Mouse (Mus musculus): ENCODE results near the gene Cracr2b. TPM values are rescaled to one million over a fixed set of nuclear protein-coding genes. Genes with fewer than 3 reads are reported as not detected.

Gene Cracr2b
- total RNA-seq, 2 experiments from 2014 or later: 6.1 to 6.3 TPM

DNA sequence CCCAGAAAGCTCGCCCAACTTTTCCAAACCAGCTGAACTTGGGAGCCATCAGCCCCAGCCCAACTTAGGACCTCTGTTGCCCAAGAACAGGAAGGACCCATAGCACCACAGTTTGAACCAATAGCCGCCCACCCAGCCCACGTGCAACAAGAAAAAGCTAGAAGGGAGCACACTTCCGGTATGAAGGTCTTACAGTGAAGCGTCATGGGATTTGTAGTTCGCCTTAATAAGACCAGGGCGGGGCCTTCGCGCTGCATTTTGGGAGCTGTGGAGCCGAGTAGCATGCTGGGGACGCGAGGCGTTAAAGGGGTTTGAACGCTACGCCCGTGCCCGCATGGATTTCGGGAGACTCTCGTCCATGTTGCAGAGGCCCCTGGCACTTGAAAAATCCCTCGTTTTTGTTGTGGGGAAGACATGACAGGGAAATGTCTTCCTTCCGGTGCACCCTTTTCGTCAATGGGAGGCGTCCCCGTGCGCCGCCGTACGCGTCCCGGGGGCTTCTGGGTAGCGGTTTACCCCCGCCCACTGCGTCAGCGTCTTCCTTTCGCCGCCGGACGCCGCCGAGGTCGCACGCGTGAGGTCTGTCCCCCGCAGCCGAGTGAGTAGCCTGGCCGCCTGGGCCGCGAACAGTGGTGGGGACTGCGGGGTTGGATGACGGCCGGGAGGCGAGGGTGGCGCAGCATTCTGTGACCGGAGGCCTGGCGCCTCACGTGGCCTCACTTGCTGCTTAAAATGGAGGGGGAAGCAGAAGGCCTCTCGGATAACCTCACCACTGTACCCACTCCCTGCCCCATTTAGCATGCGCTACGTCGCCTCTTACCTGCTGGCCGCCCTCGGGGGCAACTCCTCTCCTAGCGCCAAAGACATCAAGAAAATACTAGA is 13.5 kb upstream of the Cracr2b start, which contains the start of gene Rplp2:
Rplp2 (plus strand) TSS at position 261 of the 882 bp plus-strand sequence.
- peak within 1 kb of the TSS; percentile 98 for H3K27ac ChIP-seq
- peak within 1 kb of the TSS; percentile 99 for H3K4me3 ChIP-seq
- TF ChIP-seq CTCF (IDR thresholded peaks at IDR 0.05): no peak
- DNase-seq: peak; percentile 95
- intact Hi-C loops (cut with DNase I): loop anchor here (10.0 kb wide), 1 partner anchor 223 kb away; the partner anchor contains the start of gene Phrf1

- intact Hi-C loops (cut with DNase I): no loop called here
- no peak for TF ChIP-seq CTCF (IDR thresholded peaks at IDR 0.05)
- H3K27ac ChIP-seq: no peak overlapping the region
- H3K4me3 ChIP-seq: no peak overlapping the region
- DNase-seq: peak; percentile 25
Measured at GRCm38 (mm10) chr7:141451928-141452327, 9.0 kb upstream of the Cracr2b start.

GRCm38 (mm10) chr7:141453636-141454035 is 7.3 kb upstream of the Cracr2b start:
- no peak for TF ChIP-seq CTCF (IDR thresholded peaks at IDR 0.05)
- no peak overlapping the region for H3K27ac ChIP-seq
- intact Hi-C loops (cut with DNase I): no loop called here

DNA sequence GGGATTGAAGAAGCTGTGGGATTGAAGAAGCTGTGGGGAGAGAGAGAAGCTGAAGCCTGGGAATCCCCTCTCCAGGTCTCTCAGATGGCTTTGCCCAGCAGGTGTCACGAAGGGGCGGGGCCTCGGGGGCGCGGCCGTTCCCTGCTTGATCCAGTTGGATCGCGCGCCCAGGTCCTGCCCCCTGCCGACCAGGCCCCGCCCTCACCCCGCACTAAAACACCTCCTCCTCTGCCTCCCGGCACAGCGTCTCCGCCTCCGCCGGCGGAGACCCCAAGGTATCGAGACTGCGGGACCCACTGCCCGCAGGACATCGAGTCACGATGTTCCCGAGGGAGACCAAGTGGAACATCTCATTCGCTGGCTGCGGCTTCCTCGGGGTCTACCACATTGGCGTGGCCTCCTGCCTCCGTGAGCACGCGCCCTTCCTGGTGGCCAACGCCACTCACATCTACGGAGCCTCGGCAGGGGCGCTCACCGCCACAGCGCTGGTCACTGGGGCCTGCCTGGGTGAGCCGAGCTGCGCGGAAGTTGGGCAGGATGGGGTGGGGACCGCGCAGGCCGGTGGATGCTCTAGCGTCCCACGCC is 5.8 kb upstream of the Cracr2b start, which contains the start of gene Pnpla2:
Pnpla2 (plus strand) TSS at position 232 of the 585 bp plus-strand sequence.
- intact Hi-C loops (cut with DNase I): loop anchor here (5.0 kb wide), 1 partner anchor 43 kb away; the partner anchor contains the start of gene Gatd1
- DNase-seq: peak; percentile 99
- 0 out of 2 replicates have a peak, but pooled peaks have one; percentile 24 for TF ChIP-seq CTCF (IDR thresholded peaks at IDR 0.05)
- Histone ChIP-seq H3K4me3 (peak within 1 kb of the TSS; percentile 86), H3K27ac (peak within 1 kb of the TSS; percentile 100)

More at GRCm38 (mm10) chr7:141453636-141454035, 7.3 kb upstream of the Cracr2b start:
- no peak overlapping the region for H3K4me3 ChIP-seq
- no peak for DNase-seq

DNA sequence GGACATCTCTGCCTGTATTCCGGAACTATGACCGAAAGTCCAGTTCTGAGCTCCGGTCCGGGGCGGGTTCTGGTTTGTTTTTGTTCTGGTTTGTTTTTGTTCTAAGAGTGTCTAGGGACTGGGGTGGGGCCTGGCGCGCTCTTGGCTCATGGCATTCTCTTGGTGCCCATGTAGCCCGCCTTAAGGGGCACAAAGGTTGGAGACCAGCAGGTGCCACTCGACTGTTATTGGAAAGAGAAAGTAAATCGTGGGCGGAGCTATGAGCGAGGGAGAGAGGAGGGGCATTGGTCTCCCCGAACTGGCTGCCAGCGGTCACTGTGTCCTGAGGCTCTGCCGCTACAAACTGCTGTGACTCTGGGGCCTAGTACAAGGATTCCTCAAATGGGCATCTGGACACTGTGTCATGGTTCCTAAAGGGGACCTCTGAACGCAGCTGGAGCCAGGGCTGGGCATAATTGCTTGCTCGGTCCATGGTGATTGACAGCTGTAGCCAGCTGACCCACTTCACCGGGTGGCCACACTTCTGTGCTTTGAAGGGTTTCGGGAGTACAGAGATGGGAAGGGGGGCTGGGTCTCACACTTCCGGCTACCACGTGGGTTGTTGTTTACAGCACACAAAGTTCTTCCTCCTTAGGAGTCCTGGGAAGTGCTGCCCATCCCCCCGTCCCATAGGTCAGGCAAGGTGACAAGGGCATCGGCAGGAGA is 5.1 kb upstream of the Cracr2b start:
- TF ChIP-seq CTCF (IDR thresholded peaks at IDR 0.05): no peak
- H3K4me3 ChIP-seq: peak overlapping the region; percentile 86
- peak overlapping the region; percentile 100 for H3K27ac ChIP-seq
- intact Hi-C loops (cut with DNase I): loop anchor here (5.0 kb wide), 1 partner anchor 43 kb away; the partner anchor contains the start of gene Gatd1
- DNase-seq: peak; percentile 85

DNA sequence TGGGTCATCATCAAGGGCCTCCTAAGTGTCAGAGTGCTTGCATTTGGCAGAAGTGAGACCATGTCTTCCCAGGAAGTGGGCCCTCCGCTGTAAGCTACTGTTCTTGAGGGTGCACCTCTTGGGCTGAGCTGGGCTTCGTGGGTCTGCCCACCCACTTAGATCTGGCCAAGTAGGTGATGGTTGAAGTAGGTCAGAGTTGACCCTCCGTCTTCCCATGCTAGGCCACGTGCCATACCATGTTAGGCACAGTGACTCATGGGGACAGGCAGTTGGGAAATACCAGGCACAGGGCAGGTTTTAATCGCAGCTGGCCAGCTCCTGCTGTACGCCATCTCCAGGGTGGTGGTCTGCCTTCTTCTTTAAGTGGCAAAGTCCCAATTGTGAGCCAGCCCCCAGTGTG is 4.2 kb upstream of the Cracr2b start:
- no peak for TF ChIP-seq CTCF (IDR thresholded peaks at IDR 0.05)
- H3K27ac ChIP-seq: peak overlapping the region; percentile 100
- peak; percentile 75 for DNase-seq
- intact Hi-C loops (cut with DNase I): loop anchor here (5.0 kb wide), 1 partner anchor 44 kb away; the partner anchor contains the start of gene Gatd1
- H3K4me3 ChIP-seq: peak overlapping the region; percentile 86

- peak overlapping the region; percentile 86 for H3K4me3 ChIP-seq
- no peak for TF ChIP-seq CTCF (IDR thresholded peaks at IDR 0.05)
- H3K27ac ChIP-seq: peak overlapping the region; percentile 100
- DNase-seq: peak; percentile 27
- intact Hi-C loops (cut with DNase I): loop anchor here (5.0 kb wide), 1 partner anchor 45 kb away; the partner anchor contains the start of gene Gatd1
Measured at GRCm38 (mm10) chr7:141457236-141457635, 3.7 kb upstream of the Cracr2b start.

DNA sequence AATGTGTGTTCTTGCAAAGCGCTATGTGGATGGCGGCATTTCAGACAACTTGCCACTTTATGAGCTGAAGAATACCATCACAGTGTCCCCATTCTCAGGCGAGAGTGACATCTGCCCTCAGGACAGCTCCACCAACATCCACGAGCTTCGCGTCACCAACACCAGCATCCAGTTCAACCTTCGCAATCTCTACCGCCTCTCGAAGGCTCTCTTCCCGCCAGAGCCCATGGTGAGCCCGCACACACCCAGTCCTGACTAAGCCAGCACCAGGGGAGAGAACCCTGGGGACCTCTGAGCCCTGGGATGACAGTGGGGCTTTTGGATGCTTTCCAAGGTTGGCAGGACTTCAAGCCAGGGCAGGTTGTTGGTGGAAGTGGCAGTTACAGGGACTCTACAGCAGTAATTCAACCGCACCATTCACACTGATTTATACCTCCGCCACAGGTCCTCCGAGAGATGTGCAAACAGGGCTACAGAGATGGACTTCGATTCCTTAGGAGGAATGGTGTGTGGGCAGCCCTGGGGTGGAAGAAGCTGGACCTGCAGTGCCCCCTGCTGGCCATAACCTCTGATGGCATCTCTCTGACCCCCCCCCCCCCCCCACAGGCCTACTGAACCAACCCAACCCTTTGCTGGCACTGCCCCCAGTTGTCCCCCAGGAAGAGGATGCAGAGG is 2.8 kb upstream of the Cracr2b start:
- peak; percentile 78 for DNase-seq
- TF ChIP-seq CTCF (IDR thresholded peaks at IDR 0.05): peak; percentile 72
- intact Hi-C loops (cut with DNase I): loop anchor here (5.0 kb wide), 1 partner anchor 46 kb away; the partner anchor contains the start of gene Gatd1
- peak overlapping the region; percentile 100 for H3K27ac ChIP-seq
- peak overlapping the region; percentile 86 for H3K4me3 ChIP-seq

DNA sequence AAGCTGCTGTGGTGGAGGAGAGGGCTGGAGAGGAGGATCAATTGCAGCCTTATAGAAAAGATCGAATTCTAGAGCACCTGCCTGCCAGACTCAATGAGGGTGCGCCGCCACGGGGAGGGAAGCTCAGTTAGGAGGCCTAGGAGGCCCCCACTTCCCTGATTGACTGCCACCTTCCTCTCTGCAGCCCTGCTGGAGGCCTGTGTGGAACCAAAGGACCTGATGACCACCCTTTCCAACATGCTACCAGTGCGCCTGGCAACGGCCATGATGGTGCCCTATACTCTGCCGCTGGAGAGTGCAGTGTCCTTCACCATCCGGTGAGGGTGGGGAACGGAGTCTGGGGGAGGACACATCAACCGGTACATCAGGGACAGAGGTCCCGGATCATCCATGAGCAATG is 2.2 kb upstream of the Cracr2b start:
- Histone ChIP-seq H3K27ac (peak overlapping the region; percentile 94), H3K4me3 (peak overlapping the region; percentile 40; the same call in 1 of the 2 replicates)
- no peak; the same call in 1 of the 2 replicates for TF ChIP-seq CTCF (IDR thresholded peaks at IDR 0.05)
- intact Hi-C loops (cut with DNase I): loop anchor here (5.0 kb wide), 1 partner anchor 46 kb away; the partner anchor contains the start of gene Gatd1
- DNase-seq: no peak

DNA sequence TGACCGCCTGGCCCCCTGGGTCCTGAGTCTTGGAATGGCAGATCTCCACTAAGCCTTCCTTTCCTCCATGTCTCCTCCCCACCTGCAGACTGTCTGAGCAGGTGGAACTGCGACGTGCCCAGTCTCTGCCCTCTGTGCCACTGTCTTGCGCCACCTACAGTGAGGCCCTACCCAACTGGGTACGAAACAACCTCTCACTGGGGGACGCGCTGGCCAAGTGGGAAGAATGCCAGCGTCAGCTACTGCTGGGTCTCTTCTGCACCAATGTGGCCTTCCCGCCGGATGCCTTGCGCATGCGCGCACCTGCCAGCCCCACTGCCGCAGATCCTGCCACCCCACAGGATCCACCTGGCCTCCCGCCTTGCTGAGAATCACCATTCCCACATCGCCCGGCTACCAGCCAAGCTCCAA is 1.6 kb upstream of the Cracr2b start:
- peak; percentile 65 for DNase-seq
- Histone ChIP-seq H3K27ac (peak overlapping the region; percentile 94), H3K4me3 (peak overlapping the region; percentile 40)
- intact Hi-C loops (cut with DNase I): loop anchor here (5.0 kb wide), 1 partner anchor 47 kb away; the partner anchor contains the start of gene Gatd1
- no peak for TF ChIP-seq CTCF (IDR thresholded peaks at IDR 0.05)

DNA sequence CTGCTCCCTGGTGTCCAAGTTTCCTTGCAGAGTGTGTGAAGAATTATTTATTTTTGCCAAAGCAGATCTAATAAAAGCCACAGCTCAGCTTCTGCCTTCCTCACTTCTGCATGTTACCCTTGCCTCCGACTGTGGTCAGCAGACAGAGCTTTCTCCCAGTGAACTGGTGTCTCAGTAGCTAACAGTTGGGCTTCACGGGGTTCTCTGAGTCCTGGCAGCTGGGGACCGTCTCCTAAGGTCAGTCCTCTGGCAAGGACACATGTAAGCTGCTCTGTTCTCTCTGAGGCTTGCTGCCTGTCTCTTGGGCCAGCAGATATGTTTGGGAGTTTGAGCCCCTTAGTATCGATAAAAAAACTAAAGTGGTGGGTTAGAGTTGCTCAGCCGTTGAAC is 898 bp upstream of the Cracr2b start:
- intact Hi-C loops (cut with DNase I): no loop called here
- peak overlapping the region; percentile 94 for H3K27ac ChIP-seq
- no peak for TF ChIP-seq CTCF (IDR thresholded peaks at IDR 0.05)
- H3K4me3 ChIP-seq: peak overlapping the region; percentile 81
- peak; percentile 69 for DNase-seq

Data from gastrocnemius, adult 2 months (tissue).